Mouse (Mus musculus) MEL (cell line): Measurements from ENCODE around the gene 2900011O08Rik. TPM values are rescaled to one million over a fixed set of nuclear protein-coding genes. Genes with fewer than 3 reads are reported as not detected.

Experiments
- DNase-seq: peaks from one replicate; pipeline ENCODE4 v3.0.0; 2011; ENCODE audit warnings: low read depth, low spot score
- H3K27ac ChIP-seq: 2 replicates; pipeline ENCODE4 v1.5.1; 2012; ENCODE audit warnings: low read depth, mild to moderate bottlenecking, control low read depth, low read length, moderate library complexity; ENCODE audit not compliant: control insufficient read depth
- H3K27me3 ChIP-seq, 2 experiments: fragments of 150-350 bp in 1 of 2; sonication (generic) in 1 of 2; 2 replicates each; pipeline ENCODE4 v1.6.1; 2012; ENCODE audit warnings: low read length in 2 of 2, mild to moderate bottlenecking in 2 of 2, improper control_type of control experiment in 1 of 2, moderate library complexity in 1 of 2; ENCODE audit not compliant: insufficient read depth in 2 of 2, control insufficient read depth in 1 of 2
- H3K36me3 ChIP-seq, 2 experiments: 2 replicates each; pipeline ENCODE4 v1.6.1; 2012 to 2014; ENCODE audit warnings: low read length in 2 of 2, improper control_type of control experiment in 1 of 2, inconsistent platforms in 1 of 2, mild to moderate bottlenecking in 1 of 2; ENCODE audit not compliant: insufficient read depth in 2 of 2, control insufficient read depth in 1 of 2
- H3K4me1 ChIP-seq, 2 experiments: fragments of 150-350 bp in 1 of 2; sonication (generic) in 1 of 2; 2 replicates each; pipeline ENCODE4 v1.6.1; 2012; ENCODE audit warnings: low read length in 2 of 2, improper control_type of control experiment in 1 of 2, mild to moderate bottlenecking in 1 of 2; ENCODE audit not compliant: insufficient read depth in 2 of 2, control insufficient read depth in 1 of 2
- H3K4me3 ChIP-seq, 2 experiments: fragments of 150-350 bp in 1 of 2; sonication (generic) in 1 of 2; 2 replicates each; pipeline ENCODE4 v1.5.1; 2012; ENCODE audit warnings: low read depth in 2 of 2, low read length in 2 of 2, mild to moderate bottlenecking in 2 of 2, moderate library complexity in 2 of 2, control low read depth in 1 of 2, improper control_type of control experiment in 1 of 2; ENCODE audit not compliant: control insufficient read depth in 1 of 2, insufficient read depth in 1 of 2
- H3K79me2 ChIP-seq: 2 replicates; pipeline ENCODE4 v1.6.1; 2012; ENCODE audit warnings: mild to moderate bottlenecking, low read length, moderate library complexity; ENCODE audit not compliant: control insufficient read depth, poor library complexity, insufficient read depth
- H3K9ac ChIP-seq: 2 replicates; pipeline ENCODE4 v1.6.1; 2012; ENCODE audit warnings: low read depth, mild to moderate bottlenecking, control low read depth, low read length, moderate library complexity; ENCODE audit not compliant: control insufficient read depth, poor library complexity, severe bottlenecking
- H3K9me3 ChIP-seq: fragments of 150-350 bp; sonication (generic); replicated peaks from 2 replicates; pipeline ENCODE4 v1.6.1; 2012; ENCODE audit warnings: mild to moderate bottlenecking, low read length, improper control_type of control experiment, moderate library complexity; ENCODE audit not compliant: insufficient read depth
- BHLHE40 ChIP-seq: IDR thresholded peaks from 2 replicates; pipeline ENCODE4 v1.6.1; 2012; ENCODE audit warnings: low read depth, mild to moderate bottlenecking, inconsistent platforms, low read length, improper control_type of control experiment, borderline replicate concordance
- CHD2 ChIP-seq: IDR thresholded peaks from 2 replicates; pipeline ENCODE4 v1.6.1; 2011; ENCODE audit warnings: low read length, improper control_type of control experiment
- CTCF ChIP-seq, 3 experiments: IDR thresholded peaks in 2 of 3; conservative IDR thresholded peaks in 1 of 3; 2 replicates each; pipeline ENCODE4 v1.5.1; 2011 to 2012; ENCODE audit warnings: low read length in 3 of 3, low read depth in 2 of 3, mild to moderate bottlenecking in 2 of 3, improper control_type of control experiment in 1 of 3, inconsistent platforms in 1 of 3, mixed read lengths in 1 of 3, moderate library complexity in 1 of 3; ENCODE audit not compliant: control insufficient read depth in 1 of 3, insufficient read depth in 1 of 3, poor library complexity in 1 of 3, severe bottlenecking in 1 of 3
- ETS1 ChIP-seq: IDR thresholded peaks from 2 replicates; pipeline ENCODE4 v1.6.1; 2012; ENCODE audit warnings: low read depth, mild to moderate bottlenecking, inconsistent platforms, low read length, improper control_type of control experiment, moderate library complexity
- GABPA ChIP-seq: IDR thresholded peaks from 2 replicates; pipeline ENCODE4 v1.6.1; 2012; ENCODE audit warnings: low read depth, mild to moderate bottlenecking, inconsistent platforms, low read length, improper control_type of control experiment, moderate library complexity
- GATA1 ChIP-seq: IDR thresholded peaks from 2 replicates; pipeline ENCODE4 v1.6.1; 2011; ENCODE audit warnings: low read depth, low read length, improper control_type of control experiment
- HCFC1 ChIP-seq: IDR thresholded peaks from 2 replicates; pipeline ENCODE4 v1.6.1; 2012; ENCODE audit warnings: low read depth, mild to moderate bottlenecking, inconsistent platforms, low read length, improper control_type of control experiment, moderate library complexity
- JUND ChIP-seq: IDR thresholded peaks from 2 replicates; pipeline ENCODE4 v1.6.1; 2011; ENCODE audit warnings: low read depth, mild to moderate bottlenecking, improper control_type of control experiment, low read length
- KAT2A ChIP-seq: conservative IDR thresholded peaks from 2 replicates; pipeline ENCODE4 v1.6.1; 2012; ENCODE audit warnings: low read depth, low read length, improper control_type of control experiment, inconsistent platforms
- MAFK ChIP-seq: IDR thresholded peaks from 2 replicates; pipeline ENCODE4 v1.6.1; 2011; ENCODE audit warnings: low read depth, mild to moderate bottlenecking, low read length, improper control_type of control experiment, borderline replicate concordance
- MAX ChIP-seq: IDR thresholded peaks from 2 replicates; pipeline ENCODE4 v1.6.1; 2011; ENCODE audit warnings: low read length, improper control_type of control experiment
- MAZ ChIP-seq: IDR thresholded peaks from 2 replicates; pipeline ENCODE4 v1.6.1; 2012; ENCODE audit warnings: low read depth, mild to moderate bottlenecking, inconsistent platforms, low read length, improper control_type of control experiment
- MEF2A ChIP-seq: IDR thresholded peaks from 2 replicates; pipeline ENCODE4 v1.6.1; 2014; ENCODE audit warnings: low read depth, mild to moderate bottlenecking, inconsistent platforms, low read length, improper control_type of control experiment; ENCODE audit not compliant: poor library complexity, insufficient replicate concordance, severe bottlenecking; ENCODE audit errors: extremely low read depth
- MYB ChIP-seq: IDR thresholded peaks from 2 replicates; pipeline ENCODE4 v1.6.1; 2011; ENCODE audit warnings: mild to moderate bottlenecking, low read depth, low read length, improper control_type of control experiment
- NELFE ChIP-seq: IDR thresholded peaks from 2 replicates; pipeline ENCODE4 v1.6.1; 2011; ENCODE audit warnings: low read depth, low read length, improper control_type of control experiment
- NRF1 ChIP-seq: IDR thresholded peaks from 2 replicates; pipeline ENCODE4 v1.6.1; 2014; ENCODE audit warnings: low read depth, mild to moderate bottlenecking, inconsistent platforms, low read length, improper control_type of control experiment, moderate library complexity; ENCODE audit not compliant: poor library complexity, insufficient read depth, severe bottlenecking
- POLR2A ChIP-seq, 2 experiments: IDR thresholded peaks; 2 replicates each; pipeline ENCODE4 v1.6.1; 2011 to 2012; ENCODE audit warnings: low read length in 2 of 2, mild to moderate bottlenecking in 2 of 2, control low read depth in 1 of 2, improper control_type of control experiment in 1 of 2, low read depth in 1 of 2, moderate library complexity in 1 of 2; ENCODE audit not compliant: control insufficient read depth in 1 of 2, insufficient read depth in 1 of 2, poor library complexity in 1 of 2
- POLR2AphosphoS2 ChIP-seq: IDR thresholded peaks from 2 replicates; pipeline ENCODE4 v1.6.1; 2011; ENCODE audit warnings: low read length, improper control_type of control experiment
- POLR2AphosphoS5 ChIP-seq: IDR thresholded peaks from 2 replicates; pipeline ENCODE4 v1.6.1; 2012; ENCODE audit warnings: low read depth, borderline replicate concordance, mild to moderate bottlenecking, inconsistent platforms, low read length, moderate library complexity, mixed read lengths
- RAD21 ChIP-seq: IDR thresholded peaks from 2 replicates; pipeline ENCODE4 v1.6.1; 2011; ENCODE audit warnings: mild to moderate bottlenecking, low read depth, low read length, improper control_type of control experiment
- SIN3A ChIP-seq: IDR thresholded peaks from 2 replicates; pipeline ENCODE4 v1.6.1; 2012; ENCODE audit warnings: low read length, improper control_type of control experiment, inconsistent platforms
- SMC3 ChIP-seq: IDR thresholded peaks from 2 replicates; pipeline ENCODE4 v1.6.1; 2011; ENCODE audit warnings: low read depth, low read length, improper control_type of control experiment
- TAL1 ChIP-seq: IDR thresholded peaks from 2 replicates; pipeline ENCODE4 v1.6.1; 2012; ENCODE audit warnings: mild to moderate bottlenecking, inconsistent platforms, low read length, moderate library complexity, mixed read lengths
- TCF12 ChIP-seq: IDR thresholded peaks from 2 replicates; pipeline ENCODE4 v1.6.1; 2014; ENCODE audit warnings: low read depth, mild to moderate bottlenecking, inconsistent platforms, low read length, improper control_type of control experiment, moderate library complexity
- UBTF ChIP-seq: IDR thresholded peaks from 2 replicates; pipeline ENCODE4 v1.6.1; 2012; ENCODE audit warnings: low read depth, mild to moderate bottlenecking, inconsistent platforms, low read length, improper control_type of control experiment, moderate library complexity, borderline replicate concordance; ENCODE audit not compliant: insufficient read depth
- USF2 ChIP-seq, 2 experiments: IDR thresholded peaks; 2 replicates each; pipeline ENCODE4 v1.6.1; 2011 to 2012; ENCODE audit warnings: improper control_type of control experiment in 2 of 2, low read length in 2 of 2, borderline replicate concordance in 1 of 2, inconsistent platforms in 1 of 2, low read depth in 1 of 2, mild to moderate bottlenecking in 1 of 2; ENCODE audit not compliant: insufficient read depth in 1 of 2
- ZC3H11A ChIP-seq: IDR thresholded peaks from 2 replicates; pipeline ENCODE4 v1.6.1; 2012; ENCODE audit warnings: low read depth, mild to moderate bottlenecking, inconsistent platforms, low read length, improper control_type of control experiment
- ZKSCAN1 ChIP-seq: IDR thresholded peaks from 2 replicates; pipeline ENCODE4 v1.6.1; 2012; ENCODE audit warnings: low read depth, mild to moderate bottlenecking, inconsistent platforms, low read length, improper control_type of control experiment, moderate library complexity
- ZNF384 ChIP-seq: IDR thresholded peaks from 2 replicates; pipeline ENCODE4 v1.6.1; 2012; ENCODE audit warnings: low read depth, mild to moderate bottlenecking, inconsistent platforms, low read length, improper control_type of control experiment
- polyA plus RNA-seq, 2 experiments: library from polyadenylated mRNA; stranded (reverse) in 1 of 2; unstranded in 1 of 2; fragments of >175 nt in 1 of 2; fragments of >200 nt in 1 of 2; gene quantifications; 2 replicates each; pipeline versions ENCODE4 v1.2.1 to v1.2.4; 2012; ENCODE audit warnings: low replicate concordance in 2 of 2, low read depth in 1 of 2; ENCODE audit not compliant: insufficient read length in 2 of 2, insufficient read depth in 1 of 2, missing spikeins in 1 of 2
- total RNA-seq: library from RNA; depleted of rRNA; stranded (reverse); fragments of 300-350 nt; gene quantifications from 2 replicates; pipeline ENCODE4 v1.2.3, GENCODE M21; 2012

Gene 2900011O08Rik
- total and polyA plus RNA-seq, 3 experiments: 0.04 TPM; not detected in 2

- Histone ChIP-seq H3K9ac (no peak overlapping the region), H3K27me3 (peaks cover 0 to 3% of the 10 kb centered on the region in 2 experiments; a peak in 2 of 4 replicates), H3K27ac (no peak overlapping the region), H3K79me2 (no peaks in the 10 kb centered on the region), H3K4me1 (no peaks in the 10 kb centered on the region; a peak in 1 of 4 replicates), H3K9me3 (no peaks in the 10 kb centered on the region), H3K36me3 (no peaks in the 10 kb centered on the region), H3K4me3 (no peak overlapping the region)
- TF ChIP-seq ZC3H11A (0 out of 2 replicates have a peak, but pooled peaks have one; percentile 18), RAD21 (peak; percentile 41), MAFK (no peak), CHD2 (no peak), ZKSCAN1 (no peak), POLR2AphosphoS5 (no peak), ZNF384 (no peak), MYB (no peak), SMC3 (peak; percentile 40), UBTF (no peak), MAX (no peak), GATA1 (no peak), CTCF (IDR thresholded peaks at IDR 0.05 in 2 of 3, conservative IDR thresholded peaks at IDR 0.05 in 1 of 3; ENCODE audit: control insufficient read depth in 1 of 3, insufficient read depth in 1 of 3, low read depth in 2 of 3, low read length in 3 of 3, poor library complexity in 1 of 3, severe bottlenecking in 1 of 3) (peak in 1 of 3 experiments; percentile 37; a peak in 2 of 6 replicates), TCF12 (no peak), TAL1 (no peak), HCFC1 (no peak), GABPA (no peak), JUND (no peak), NRF1 (no peak), USF2 (IDR thresholded peaks at IDR 0.05; ENCODE audit: borderline replicate concordance in 1 of 2, insufficient read depth in 1 of 2, low read depth in 1 of 2, low read length in 2 of 2) (no peak), BHLHE40 (no peak), ETS1 (no peak), NELFE (no peak), POLR2AphosphoS2 (no peak), KAT2A (no peak), POLR2A (IDR thresholded peaks at IDR 0.05; ENCODE audit: control insufficient read depth in 1 of 2, insufficient read depth in 1 of 2, low read depth in 1 of 2, low read length in 2 of 2, poor library complexity in 1 of 2) (no peak), MAZ (no peak), SIN3A (no peak), MEF2A (no peak)
- peak; percentile 12 for DNase-seq
These were observed 44.2 kb downstream of the 2900011O08Rik start for GRCm38 (mm10) chr16:14030650-14031049.
